Mouse (Mus musculus) ES-Bruce4 (cell line): ENCODE results near the gene Ctsl. TPM values are rescaled to one million over a fixed set of nuclear protein-coding genes. Genes with fewer than 3 reads are reported as not detected.
A peak's percentile ranks its signal among the peaks of the same experiment; 100 is the strongest.

Source experiments
- H3K27ac ChIP-seq: 2 replicates; pipeline ENCODE4 v1.5.1; 2012; ENCODE audit warnings: low read length, inconsistent platforms; ENCODE audit not compliant: insufficient read depth
- H3K27me3 ChIP-seq: 2 replicates; pipeline ENCODE4 v1.6.1; 2012; ENCODE audit warnings: mild to moderate bottlenecking, low read length, inconsistent platforms; ENCODE audit not compliant: control insufficient read depth, poor library complexity, insufficient read depth, severe bottlenecking
- H3K36me3 ChIP-seq: 2 replicates; pipeline ENCODE4 v1.6.1; 2012; ENCODE audit warnings: inconsistent platforms, mild to moderate bottlenecking, low read length, moderate library complexity; ENCODE audit not compliant: control insufficient read depth, poor library complexity, insufficient read depth, severe bottlenecking
- H3K4me1 ChIP-seq: one replicate; pipeline ENCODE4 v1.8.1; 2011; ENCODE audit warnings: low read length; ENCODE audit not compliant: control insufficient read depth, insufficient read depth
- H3K4me3 ChIP-seq: 2 replicates; pipeline ENCODE4 v1.5.1; 2011; ENCODE audit warnings: low read depth, mild to moderate bottlenecking, low read length
- H3K9ac ChIP-seq: 2 replicates; pipeline ENCODE4 v1.6.1; 2012; ENCODE audit warnings: low read depth, mild to moderate bottlenecking, inconsistent platforms; ENCODE audit not compliant: poor library complexity, severe bottlenecking
- H3K9me3 ChIP-seq: replicated peaks from 2 replicates; pipeline ENCODE4 v1.6.1; 2012; ENCODE audit warnings: mild to moderate bottlenecking, low read length, inconsistent platforms; ENCODE audit not compliant: control insufficient read depth, poor library complexity, insufficient read depth, severe bottlenecking
- CTCF ChIP-seq: IDR thresholded peaks from one replicate; pipeline ENCODE4 v1.8.1; 2011; ENCODE audit warnings: low read depth, low read length
- EP300 ChIP-seq: IDR thresholded peaks from 2 replicates; pipeline ENCODE4 v1.6.1; 2011; ENCODE audit warnings: low read depth, low read length; ENCODE audit not compliant: insufficient read depth
- POLR2A ChIP-seq: IDR thresholded peaks from one replicate; pipeline ENCODE4 v1.8.1; 2011; ENCODE audit warnings: low read length; ENCODE audit not compliant: insufficient read depth
- polyA plus RNA-seq: library from polyadenylated mRNA; stranded (reverse); fragments of >200 nt; gene quantifications from 2 replicates; pipeline ENCODE4 v1.2.4, GENCODE M21; 2011; ENCODE audit warnings: low read depth; ENCODE audit not compliant: missing spikeins, insufficient read depth, insufficient read length

Gene Ctsl
- polyA plus RNA-seq, 1 experiment: 290 TPM

DNA sequence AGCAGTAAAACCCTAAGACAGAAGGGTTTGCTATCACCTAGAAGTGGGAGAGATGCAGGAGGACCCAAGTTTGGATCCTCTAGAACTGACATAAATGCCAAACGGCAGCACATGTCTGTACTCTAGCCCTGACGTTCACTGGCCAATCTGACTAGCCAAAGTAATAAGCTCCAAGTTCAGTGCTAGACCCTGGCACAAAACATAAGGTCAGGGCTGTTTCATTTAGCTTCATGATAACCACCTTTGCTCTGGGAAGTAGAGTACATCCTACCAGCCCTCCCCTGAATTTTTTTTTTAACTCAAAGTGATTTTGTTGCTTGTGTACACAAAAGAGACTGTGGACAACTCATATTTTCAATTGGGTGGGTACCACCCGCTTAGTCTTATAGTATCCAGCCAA is 9.7 kb downstream of the Ctsl start:
- H3K9me3 ChIP-seq: no peaks in the 10 kb centered on the region
- TF ChIP-seq EP300 (no peak), POLR2A (no peak), CTCF (no peak)
- no peak overlapping the region for H3K9ac ChIP-seq
- H3K4me3 ChIP-seq: no peak overlapping the region
- H3K27ac ChIP-seq: no peak overlapping the region
- H3K36me3 ChIP-seq: peaks cover 28% of the 10 kb centered on the region
- no peaks in the 10 kb centered on the region for H3K27me3 ChIP-seq
- H3K4me1 ChIP-seq: no peaks in the 10 kb centered on the region

- Histone ChIP-seq H3K27ac (no peak overlapping the region), H3K4me3 (no peak overlapping the region), H3K9ac (no peak overlapping the region), H3K36me3 (peaks cover 15% of the 10 kb centered on the region), H3K9me3 (no peaks in the 10 kb centered on the region), H3K4me1 (no peaks in the 10 kb centered on the region), H3K27me3 (no peaks in the 10 kb centered on the region)
- no peak for TF ChIP-seq CTCF
- TF ChIP-seq EP300: no peak
- no peak for TF ChIP-seq POLR2A
These were observed 11.0 kb downstream of the Ctsl start for GRCm38 (mm10) chr13:64359702-64360101.

DNA sequence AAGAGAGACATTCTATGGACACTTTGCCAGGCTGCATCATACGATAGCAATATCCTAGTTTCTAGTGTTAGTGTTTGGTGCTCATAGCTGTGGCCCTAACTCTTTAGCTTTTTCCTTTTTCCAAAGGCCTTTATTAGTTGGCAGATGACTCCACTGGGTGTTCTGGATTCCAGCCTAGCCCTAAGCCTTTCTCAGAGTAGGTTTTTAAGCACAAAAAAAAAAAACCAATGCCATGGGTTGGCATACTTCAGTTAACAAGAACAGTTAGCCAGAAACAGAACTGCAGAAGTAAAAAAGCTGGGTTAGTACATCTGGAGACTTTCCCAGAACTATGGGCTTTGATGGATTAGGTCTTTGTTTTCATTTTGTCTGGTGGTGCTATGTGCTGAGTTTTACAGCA is 12.2 kb downstream of the Ctsl start:
- peaks cover 5% of the 10 kb centered on the region for H3K36me3 ChIP-seq
- TF ChIP-seq POLR2A (no peak), EP300 (no peak), CTCF (no peak)
- no peak overlapping the region for H3K27ac ChIP-seq
- no peaks in the 10 kb centered on the region for H3K9me3 ChIP-seq
- no peaks in the 10 kb centered on the region for H3K4me1 ChIP-seq
- H3K27me3 ChIP-seq: no peaks in the 10 kb centered on the region
- no peak overlapping the region for H3K9ac ChIP-seq
- no peak overlapping the region for H3K4me3 ChIP-seq

DNA sequence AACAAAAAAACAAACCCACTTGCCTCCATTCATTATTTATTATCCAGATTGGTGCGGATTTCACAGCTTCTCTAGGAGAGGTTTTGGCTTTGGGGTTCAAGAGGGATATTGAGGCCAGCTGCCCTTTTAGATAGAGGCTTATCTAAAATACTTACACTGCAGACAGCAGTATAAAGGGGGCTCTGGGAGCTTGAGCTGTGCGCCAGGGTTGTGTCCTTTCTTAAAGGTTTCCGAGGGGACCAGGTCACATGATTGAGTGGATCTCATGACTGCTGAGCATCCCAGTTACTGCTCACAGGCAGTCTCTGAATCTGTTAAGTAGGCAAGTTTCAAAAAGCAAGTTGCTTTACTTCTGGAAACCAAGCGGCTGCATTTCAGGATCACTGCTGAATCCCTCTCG is 13.3 kb downstream of the Ctsl start:
- TF ChIP-seq CTCF: no peak
- no peak for TF ChIP-seq POLR2A
- no peak for TF ChIP-seq EP300
- no peaks in the 10 kb centered on the region for H3K9me3 ChIP-seq
- H3K9ac ChIP-seq: no peak overlapping the region
- H3K4me3 ChIP-seq: no peak overlapping the region
- no peaks in the 10 kb centered on the region for H3K36me3 ChIP-seq
- H3K27ac ChIP-seq: no peak overlapping the region
- no peaks in the 10 kb centered on the region for H3K27me3 ChIP-seq
- H3K4me1 ChIP-seq: no peaks in the 10 kb centered on the region

GRCm38 (mm10) chr13:64349474-64349873 is 21.2 kb downstream of the Ctsl start:
- no peaks in the 10 kb centered on the region for H3K9me3 ChIP-seq
- no peak overlapping the region for H3K4me3 ChIP-seq
- H3K36me3 ChIP-seq: no peaks in the 10 kb centered on the region
- H3K4me1 ChIP-seq: no peaks in the 10 kb centered on the region
- TF ChIP-seq CTCF: no peak
- no peak for TF ChIP-seq POLR2A
- TF ChIP-seq EP300: no peak
- H3K9ac ChIP-seq: no peak overlapping the region
- H3K27me3 ChIP-seq: no peaks in the 10 kb centered on the region
- no peak overlapping the region for H3K27ac ChIP-seq

- Histone ChIP-seq H3K27ac (no peak overlapping the region), H3K27me3 (no peaks in the 10 kb centered on the region), H3K9me3 (no peaks in the 10 kb centered on the region), H3K9ac (peak overlapping the region; percentile 46; the same call in 1 of the 2 replicates), H3K36me3 (no peaks in the 10 kb centered on the region), H3K4me3 (peak overlapping the region; percentile 69), H3K4me1 (no peaks in the 10 kb centered on the region)
- TF ChIP-seq CTCF: no peak
- no peak for TF ChIP-seq EP300
- TF ChIP-seq POLR2A: no peak
These were observed 26.6 kb downstream of the Ctsl start for GRCm38 (mm10) chr13:64344082-64344501.
